Mouse (Mus musculus) kidney, postnatal 14 days (tissue): ENCODE data around the gene Exosc1.
"Not testable (repeated sequence)": the region's sequence is repeated elsewhere in the genome, so short reads cannot be mapped to it uniquely, and the experiment has no call there.

Experiments
- DNase-seq: peaks from one replicate; pipeline ENCODE4 v3.0.0; 2022; ENCODE audit warnings: mixed read lengths

The Exosc1 gene

GRCm38 (mm10) chr19:41933179-41934086, at the start of gene Exosc1, which contains the start of gene Zdhhc16:
Gene Exosc1, minus strand, starts transcription at chr19:41933423.
Gene Zdhhc16, plus strand, starts transcription at chr19:41933480.
- DNase-seq = peak; percentile 99

GRCm38 (mm10) chr19:41982791-41983150, 49.5 kb upstream of the Exosc1 start:
- DNase-seq = no peak

- peak; percentile 74 for DNase-seq
Observed at GRCm38 (mm10) chr19:41981931-41982790, 48.9 kb upstream of the Exosc1 start.

- no peak for DNase-seq
Observed at GRCm38 (mm10) chr19:41981595-41981927, 48.3 kb upstream of the Exosc1 start, which contains the start of gene Ubtd1. Gene Ubtd1, plus strand, starts transcription at chr19:41981763.

- DNase-seq = peak; percentile 100
Observed at GRCm38 (mm10) chr19:41980819-41981594, 47.8 kb upstream of the Exosc1 start, which contains the start of gene Mms19. Gene Mms19, minus strand, starts transcription at chr19:41981157.

GRCm38 (mm10) chr19:41980422-41980818, 47.2 kb upstream of the Exosc1 start:
- peak; percentile 59 for DNase-seq

- no peak for DNase-seq
Observed at GRCm38 (mm10) chr19:41973891-41974794, 40.9 kb upstream of the Exosc1 start.

GRCm38 (mm10) chr19:41969618-41970017, 36.4 kb upstream of the Exosc1 start:
- no peak for DNase-seq

GRCm38 (mm10) chr19:41953574-41953973, 20.4 kb upstream of the Exosc1 start:
- no peak for DNase-seq

- peak; percentile 17 for DNase-seq
Observed at GRCm38 (mm10) chr19:41952287-41952686, 19.1 kb upstream of the Exosc1 start.

- no peak for DNase-seq
Observed at GRCm38 (mm10) chr19:41943841-41944240, 10.6 kb upstream of the Exosc1 start.

GRCm38 (mm10) chr19:41938539-41938938, 5.3 kb upstream of the Exosc1 start:
- DNase-seq = no peak

- DNase-seq = no peak
Observed at GRCm38 (mm10) chr19:41935921-41936320, 2.7 kb upstream of the Exosc1 start.

GRCm38 (mm10) chr19:41934124-41934523, 901 bp upstream of the Exosc1 start:
- DNase-seq = no peak

GRCm38 (mm10) chr19:41932686-41933085, 537 bp downstream of the Exosc1 start:
- no peak for DNase-seq

GRCm38 (mm10) chr19:41920412-41921067, 12.7 kb downstream of the Exosc1 start:
- no peak for DNase-seq

- no peak for DNase-seq
Observed at GRCm38 (mm10) chr19:41919471-41919870, 13.8 kb downstream of the Exosc1 start.

- no peak for DNase-seq
Observed at GRCm38 (mm10) chr19:41916853-41917252, 16.4 kb downstream of the Exosc1 start.

- DNase-seq = no peak
Observed at GRCm38 (mm10) chr19:41915294-41915693, 17.9 kb downstream of the Exosc1 start.

GRCm38 (mm10) chr19:41914592-41914882, 18.7 kb downstream of the Exosc1 start:
- DNase-seq = not testable (repeated sequence)
